Mouse (Mus musculus) hindbrain, embryonic 12.5 days (tissue): Measurements from ENCODE around the gene Erv3. TPM values are rescaled to one million over a fixed set of nuclear protein-coding genes. Genes with fewer than 3 reads are reported as not detected.

ENCODE experiments used
- ATAC-seq: fragments of 200-750 bp; cut with Nextera tagmentation; 2 replicates; pipeline ENCODE4 v1.8.0; 2017; ENCODE audit warnings: moderate TSS enrichment; ENCODE audit not compliant: low FRiP score
- H3K27ac ChIP-seq: fragments of 300-500 bp; sonication (generic); 2 replicates; pipeline ENCODE4 v1.5.1; 2016; ENCODE audit warnings: mild to moderate bottlenecking
- H3K27me3 ChIP-seq: fragments of 300-500 bp; sonication (generic); 2 replicates; pipeline ENCODE4 v1.6.1; 2016; ENCODE audit warnings: mild to moderate bottlenecking
- H3K36me3 ChIP-seq: fragments of 300-500 bp; sonication (generic); 2 replicates; pipeline ENCODE4 v1.6.1; 2016; ENCODE audit warnings: mild to moderate bottlenecking
- H3K4me1 ChIP-seq: fragments of 300-500 bp; sonication (generic); 2 replicates; pipeline ENCODE4 v1.6.1; 2016
- H3K4me2 ChIP-seq: fragments of 300-500 bp; sonication (generic); replicated peaks from 2 replicates; pipeline ENCODE4 v1.6.1; 2016; ENCODE audit warnings: mild to moderate bottlenecking
- H3K4me3 ChIP-seq: fragments of 300-500 bp; sonication (generic); 2 replicates; pipeline ENCODE4 v1.5.1; 2016; ENCODE audit warnings: mild to moderate bottlenecking
- H3K9ac ChIP-seq: fragments of 300-500 bp; sonication (generic); 2 replicates; pipeline ENCODE4 v1.6.1; 2016; ENCODE audit warnings: mild to moderate bottlenecking, moderate library complexity
- H3K9me3 ChIP-seq: fragments of 300-500 bp; sonication (generic); replicated peaks from 2 replicates; pipeline ENCODE4 v1.6.1; 2016; ENCODE audit warnings: mild to moderate bottlenecking
- WGBS: fragments of 180-500 bp; shearing (Covaris S2); methylation state at CpG from one replicate; pipeline ENCODE4 v1.1.7; 2016; 5-methylcytosine and 5-hydroxymethylcytosine counted together
- polyA plus RNA-seq: library from polyadenylated mRNA; unstranded; fragments of >200 nt; fragmentation: Nextera tagmentation; extraction: Ambion mirVana; gene quantifications from 2 replicates; pipeline ENCODE4 v1.2.1, GENCODE M21; 2016

Gene Erv3
- polyA plus RNA-seq = not detected in 2 replicates

DNA sequence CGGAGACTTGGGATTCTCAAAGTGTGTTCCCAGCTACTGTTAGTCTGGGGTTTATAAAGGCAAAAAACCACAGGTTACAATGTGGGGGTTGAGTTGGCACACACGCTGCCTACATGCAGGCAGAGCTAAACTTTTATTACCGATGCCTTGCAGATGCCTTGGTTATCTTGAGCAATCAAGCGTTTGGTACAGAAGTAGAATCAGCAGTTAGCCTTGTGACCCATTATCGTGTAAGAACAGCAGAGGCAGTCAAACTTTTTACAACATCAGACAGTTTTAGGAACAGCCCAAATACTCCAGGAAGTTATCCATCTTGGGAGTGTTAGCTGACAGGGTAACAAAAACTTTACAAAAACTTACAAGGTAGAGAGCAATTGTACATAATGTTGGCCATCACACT is at the start of gene Erv3:
Erv3 (minus strand) TSS at position 27 of the 400 bp plus-strand sequence.
- H3K4me3 ChIP-seq = no peak within 1 kb of the TSS
- peaks cover 12% of the 10 kb centered on the region for H3K4me1 ChIP-seq
- no peak within 1 kb of the TSS for H3K4me2 ChIP-seq
- H3K36me3 ChIP-seq = no peaks in the 10 kb centered on the region
- no peaks in the 10 kb centered on the region for H3K27me3 ChIP-seq
- ATAC-seq = no peak
- WGBS = 91% methylated on average over 5 of the region's 5 CpGs
- H3K9ac ChIP-seq = no peak within 1 kb of the TSS
- H3K9me3 ChIP-seq = no peaks in the 10 kb centered on the region
- H3K27ac ChIP-seq = no peak within 1 kb of the TSS

DNA sequence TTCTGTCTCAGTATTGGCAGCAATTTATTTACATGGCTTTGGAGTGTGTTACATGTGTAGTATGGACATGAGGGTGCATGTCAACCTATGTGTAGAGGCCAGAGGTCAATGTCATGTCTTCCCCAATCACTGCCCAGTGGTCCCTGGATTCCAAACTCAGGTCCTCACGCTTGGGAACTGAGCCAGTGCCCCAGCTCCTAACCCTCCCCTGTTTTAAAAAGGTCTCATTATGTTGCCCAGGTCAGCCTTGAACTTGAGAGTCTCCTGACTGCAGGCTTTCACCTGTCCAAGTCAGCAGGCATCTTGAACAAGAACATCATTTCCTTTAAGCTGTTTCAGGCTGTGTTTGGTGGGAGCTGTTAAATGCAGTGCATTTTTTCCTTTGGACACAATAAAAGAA is 49.4 kb upstream of the Erv3 start:
- H3K4me2 ChIP-seq = peak overlapping the region; percentile 68
- ATAC-seq = no peak
- no peaks in the 10 kb centered on the region for H3K9me3 ChIP-seq
- H3K4me1 ChIP-seq = peaks cover 18% of the 10 kb centered on the region
- 68% methylated on average over 1 of the region's 1 CpGs for WGBS
- no peaks in the 10 kb centered on the region for H3K36me3 ChIP-seq
- H3K27me3 ChIP-seq = no peaks in the 10 kb centered on the region
- no peak overlapping the region for H3K9ac ChIP-seq
- no peak overlapping the region for H3K27ac ChIP-seq
- H3K4me3 ChIP-seq = no peak overlapping the region

DNA sequence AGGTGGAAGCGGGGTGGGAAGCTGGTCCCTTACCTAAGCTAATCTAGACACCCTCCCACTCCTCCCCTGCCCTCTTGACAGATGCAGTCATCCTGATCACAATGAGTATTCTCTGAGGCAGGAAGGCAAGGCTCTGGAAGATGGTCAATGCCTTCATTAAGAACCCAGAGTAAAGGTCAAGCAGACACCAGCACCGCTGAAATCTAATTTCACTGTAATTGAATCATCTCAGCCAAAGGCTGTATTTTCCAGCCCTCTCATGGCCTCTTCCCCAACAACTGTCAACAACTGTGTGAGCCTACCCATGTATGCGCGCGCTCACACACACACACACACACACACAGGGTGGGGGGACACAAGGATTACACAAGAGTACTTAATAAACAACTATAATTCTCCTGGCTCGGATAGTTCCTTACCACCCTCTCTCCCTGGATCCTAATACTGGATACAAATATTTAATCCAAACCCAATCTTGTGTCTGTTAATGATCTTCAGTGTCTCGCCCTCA is 48.9 kb upstream of the Erv3 start:
- H3K36me3 ChIP-seq = no peaks in the 10 kb centered on the region
- no peak for ATAC-seq
- 82% methylated on average over 7 of the region's 7 CpGs for WGBS

DNA sequence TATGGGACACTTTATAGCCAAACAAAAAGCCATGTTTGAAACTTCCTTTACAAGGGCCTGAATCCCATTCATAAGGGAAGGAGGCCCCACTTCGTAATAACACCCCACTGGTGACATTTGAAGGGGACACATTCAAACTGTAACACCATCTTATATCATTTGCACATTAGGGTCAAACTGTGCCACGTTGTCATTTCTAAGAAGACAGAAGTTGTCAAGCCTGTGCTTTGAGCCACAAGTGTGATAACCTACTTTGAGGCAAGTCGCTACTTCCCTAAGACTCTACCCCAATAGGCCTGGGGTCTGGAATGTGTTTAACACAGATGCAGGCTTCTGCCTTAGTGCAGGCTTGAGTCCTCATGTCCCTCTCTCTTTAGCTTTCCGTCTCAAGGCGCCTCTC is 47.8 kb upstream of the Erv3 start:
- WGBS = 84% methylated on average over 5 of the region's 5 CpGs
- H3K36me3 ChIP-seq = no peaks in the 10 kb centered on the region

More for the DNA sequence above, 48.9 kb upstream of the Erv3 start:
- H3K4me2 ChIP-seq = no peak overlapping the region
- no peaks in the 10 kb centered on the region for H3K27me3 ChIP-seq
- H3K27ac ChIP-seq = no peak overlapping the region
- H3K9ac ChIP-seq = no peak overlapping the region
- no peak overlapping the region for H3K4me3 ChIP-seq
- peaks cover 18% of the 10 kb centered on the region for H3K4me1 ChIP-seq
- H3K9me3 ChIP-seq = no peaks in the 10 kb centered on the region

DNA sequence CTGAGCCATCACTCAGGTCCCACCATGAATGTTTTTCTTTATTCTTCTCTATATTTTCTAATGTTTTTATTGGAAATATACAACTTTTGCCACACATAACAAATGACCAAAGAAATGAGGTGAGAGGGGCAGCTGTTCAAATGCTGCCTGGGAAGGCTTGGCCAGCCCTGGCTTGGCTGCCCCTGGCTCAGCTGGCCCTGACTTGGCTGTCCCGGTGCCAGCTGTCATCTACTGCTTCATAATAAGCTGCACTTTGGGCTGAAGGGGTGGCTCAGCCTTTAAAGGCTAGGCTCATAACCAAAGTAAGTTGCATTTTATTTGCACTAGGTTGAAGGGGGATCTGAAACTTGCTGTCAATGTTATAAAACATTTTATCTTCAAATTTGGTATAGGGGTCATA is 47.3 kb upstream of the Erv3 start:
- no peak for ATAC-seq
- WGBS = 67% methylated on average over 1 of the region's 1 CpGs
- Histone ChIP-seq H3K36me3 (no peaks in the 10 kb centered on the region), H3K4me3 (no peak overlapping the region), H3K4me1 (peaks cover 12% of the 10 kb centered on the region), H3K9ac (no peak overlapping the region), H3K9me3 (no peaks in the 10 kb centered on the region), H3K27ac (no peak overlapping the region), H3K4me2 (no peak overlapping the region), H3K27me3 (no peaks in the 10 kb centered on the region)

More for the DNA sequence above, 47.8 kb upstream of the Erv3 start:
- no peak overlapping the region for H3K4me3 ChIP-seq
- H3K27me3 ChIP-seq = no peaks in the 10 kb centered on the region
- no peaks in the 10 kb centered on the region for H3K9me3 ChIP-seq
- peaks cover 15% of the 10 kb centered on the region for H3K4me1 ChIP-seq
- ATAC-seq = no peak
- no peak overlapping the region for H3K9ac ChIP-seq
- H3K4me2 ChIP-seq = no peak overlapping the region
- no peak overlapping the region for H3K27ac ChIP-seq

DNA sequence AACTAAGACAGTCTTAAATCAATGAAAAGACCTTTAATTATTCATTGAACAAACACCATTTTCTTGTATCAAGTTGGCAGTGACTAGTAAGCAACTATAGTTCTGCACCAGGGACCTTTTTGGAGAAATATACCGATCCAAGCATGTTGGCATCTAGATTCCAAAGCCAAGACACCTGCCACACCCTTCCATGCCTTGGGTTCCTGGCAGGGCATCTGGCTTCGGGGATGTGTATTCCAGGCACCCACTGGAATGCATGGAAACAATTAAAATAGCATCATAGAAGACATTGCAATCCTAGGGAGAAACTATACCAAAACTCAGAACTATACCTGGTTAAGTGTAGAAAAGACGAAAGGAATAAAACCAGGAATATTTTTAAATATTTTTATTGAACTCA is 46.7 kb upstream of the Erv3 start:
- 89% methylated on average over 3 of the region's 3 CpGs for WGBS

DNA sequence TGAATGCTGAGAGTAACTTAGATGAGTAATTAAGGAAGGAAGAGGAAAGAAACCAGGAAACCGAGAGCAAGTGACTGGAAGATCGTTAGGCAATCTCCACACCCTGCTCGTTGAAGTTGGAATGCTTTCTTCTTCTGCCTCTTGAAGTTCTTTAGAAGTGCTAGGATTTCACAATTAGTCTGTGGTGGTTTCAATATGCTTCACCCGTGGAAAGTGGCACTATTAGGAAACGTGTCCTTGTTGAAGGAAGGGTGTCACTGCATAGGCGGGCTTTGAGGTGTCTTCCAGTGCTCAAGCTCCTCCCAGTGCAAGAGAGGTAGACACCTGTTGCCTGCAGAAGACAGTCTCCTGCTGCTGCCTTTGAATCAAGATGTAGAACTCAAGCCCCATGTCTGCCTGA is 46.2 kb upstream of the Erv3 start:
- ATAC-seq = no peak
- peaks cover 2% of the 10 kb centered on the region; the same call in 1 of the 2 replicates for H3K4me1 ChIP-seq
- WGBS = 80% methylated on average over 6 of the region's 6 CpGs

More for the DNA sequence above, 46.7 kb upstream of the Erv3 start:
- H3K27ac ChIP-seq = no peak overlapping the region
- no peaks in the 10 kb centered on the region for H3K9me3 ChIP-seq
- no peak overlapping the region for H3K4me2 ChIP-seq
- H3K27me3 ChIP-seq = no peaks in the 10 kb centered on the region
- H3K9ac ChIP-seq = no peak overlapping the region
- H3K4me1 ChIP-seq = peaks cover 7% of the 10 kb centered on the region
- no peaks in the 10 kb centered on the region for H3K36me3 ChIP-seq
- H3K4me3 ChIP-seq = no peak overlapping the region
- ATAC-seq = no peak

DNA sequence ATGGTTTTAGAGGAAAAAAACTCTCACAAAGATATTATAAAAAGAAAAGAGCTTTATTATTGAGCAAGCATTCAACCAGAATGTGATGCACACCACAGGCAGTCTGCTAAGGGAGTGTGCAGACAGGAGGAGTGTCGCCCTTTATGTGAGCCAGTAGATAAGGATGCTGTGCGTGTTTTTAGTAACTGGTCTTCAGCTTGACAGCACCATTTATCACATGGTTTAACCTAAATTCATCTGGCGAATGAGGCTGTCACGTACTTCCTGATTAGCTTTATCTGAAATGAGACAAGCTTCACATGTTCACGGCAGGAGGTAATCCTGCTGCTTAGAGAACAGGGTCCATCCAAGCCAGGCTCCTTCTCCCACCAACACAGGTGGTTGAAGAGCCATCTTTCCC is 45.5 kb upstream of the Erv3 start:
- no peak overlapping the region for H3K9ac ChIP-seq
- H3K4me3 ChIP-seq = no peak overlapping the region
- no peak overlapping the region for H3K4me2 ChIP-seq
- no peaks in the 10 kb centered on the region for H3K27me3 ChIP-seq
- no peaks in the 10 kb centered on the region for H3K9me3 ChIP-seq
- ATAC-seq = no peak
- WGBS = 61% methylated on average over 5 of the region's 5 CpGs
- no peaks in the 10 kb centered on the region for H3K36me3 ChIP-seq
- H3K27ac ChIP-seq = no peak overlapping the region
- H3K4me1 ChIP-seq = no peaks in the 10 kb centered on the region

More for the DNA sequence above, 46.2 kb upstream of the Erv3 start:
- Histone ChIP-seq H3K9ac (no peak overlapping the region), H3K4me2 (no peak overlapping the region), H3K9me3 (no peaks in the 10 kb centered on the region), H3K4me3 (no peak overlapping the region), H3K27ac (no peak overlapping the region), H3K27me3 (no peaks in the 10 kb centered on the region), H3K36me3 (no peaks in the 10 kb centered on the region)

DNA sequence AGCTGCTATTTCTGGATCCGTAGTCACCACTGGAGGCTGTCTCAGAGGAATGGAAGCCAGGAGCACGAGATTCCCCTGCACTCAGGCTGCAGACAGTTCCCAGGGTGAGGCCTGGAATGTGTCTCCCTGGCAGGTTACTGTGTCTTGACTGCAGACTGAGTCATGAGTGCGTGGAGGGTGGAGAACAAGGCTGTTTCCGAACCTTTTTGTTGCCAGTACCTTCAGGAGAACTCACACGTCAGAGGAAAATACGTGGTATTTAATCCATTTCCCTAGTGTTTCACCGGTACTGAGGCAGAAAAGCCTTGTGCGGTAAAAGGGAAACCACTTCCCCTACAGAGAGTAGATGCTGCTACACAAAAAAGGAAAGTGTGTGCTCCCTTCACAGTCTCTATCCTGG is 43.3 kb upstream of the Erv3 start:
- Histone ChIP-seq H3K36me3 (no peaks in the 10 kb centered on the region), H3K4me1 (no peaks in the 10 kb centered on the region), H3K9me3 (no peaks in the 10 kb centered on the region), H3K9ac (no peak overlapping the region), H3K27me3 (no peaks in the 10 kb centered on the region), H3K4me2 (no peak overlapping the region), H3K4me3 (no peak overlapping the region), H3K27ac (no peak overlapping the region)
- 57% methylated on average over 8 of the region's 8 CpGs for whole genome bisulfite sequencing
- no peak for ATAC-seq

DNA sequence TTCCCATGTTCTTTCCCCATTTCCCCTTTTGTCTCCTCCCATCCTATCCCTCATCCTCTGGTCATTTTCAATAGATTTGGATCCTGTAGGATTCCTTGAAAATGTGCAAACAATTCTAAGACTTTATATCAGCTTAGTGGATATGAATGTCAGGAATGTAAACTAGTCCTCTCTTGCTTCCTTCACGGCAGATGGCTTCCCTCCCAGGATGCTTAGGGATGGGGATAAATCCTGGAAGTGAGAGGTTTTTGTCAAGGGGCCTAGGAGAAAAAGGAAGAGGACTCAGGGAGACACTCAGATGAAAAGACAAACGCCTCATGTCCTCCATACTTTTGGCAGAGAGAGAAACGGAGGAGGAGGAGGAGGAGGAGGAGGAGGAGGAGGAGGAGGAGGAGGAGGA is 42.9 kb upstream of the Erv3 start:
- Histone ChIP-seq H3K36me3 (no peaks in the 10 kb centered on the region), H3K27me3 (no peaks in the 10 kb centered on the region), H3K9me3 (no peaks in the 10 kb centered on the region), H3K4me2 (no peak overlapping the region), H3K27ac (no peak overlapping the region), H3K9ac (no peak overlapping the region), H3K4me1 (no peaks in the 10 kb centered on the region), H3K4me3 (no peak overlapping the region)
- ATAC-seq = no peak
- 60% methylated on average over 1 of the region's 3 CpGs for WGBS

DNA sequence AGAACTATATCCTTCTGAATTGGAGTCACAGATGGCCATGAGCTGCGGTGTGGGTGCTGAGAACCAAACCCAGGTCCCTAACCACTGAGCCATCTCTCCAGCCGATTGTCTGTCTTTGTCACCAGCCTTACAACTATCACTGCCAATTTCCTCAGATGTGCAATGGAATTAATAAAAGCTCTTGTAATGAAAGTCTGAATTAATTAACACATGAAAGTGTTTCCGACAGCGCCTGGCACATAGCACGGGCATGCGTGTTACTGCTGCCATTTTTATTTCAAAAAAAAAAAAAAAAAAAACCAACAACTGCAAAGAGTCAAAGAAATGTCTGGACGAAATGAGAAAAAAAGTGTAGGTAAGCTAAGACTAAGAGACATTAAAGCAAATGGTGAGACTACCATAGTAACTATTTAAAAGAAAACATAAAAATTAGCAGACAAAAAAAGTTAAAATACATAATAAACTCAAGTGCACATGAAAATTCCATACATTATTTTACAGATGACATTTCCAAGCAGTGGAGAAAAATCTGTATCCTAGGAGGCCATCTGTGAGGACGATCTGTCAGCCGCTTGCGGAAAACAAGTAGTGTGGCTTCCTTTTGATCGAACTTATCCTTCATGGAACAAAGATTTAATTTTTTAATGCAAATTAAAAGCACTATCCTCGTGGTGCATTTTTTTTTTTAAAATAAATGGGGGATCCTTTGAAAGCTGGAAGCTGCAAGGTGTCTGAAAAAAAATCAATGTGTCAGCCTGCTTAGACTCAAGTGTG is 38.0 kb upstream of the Erv3 start:
- 89% methylated on average over 12 of the region's 12 CpGs for WGBS

DNA sequence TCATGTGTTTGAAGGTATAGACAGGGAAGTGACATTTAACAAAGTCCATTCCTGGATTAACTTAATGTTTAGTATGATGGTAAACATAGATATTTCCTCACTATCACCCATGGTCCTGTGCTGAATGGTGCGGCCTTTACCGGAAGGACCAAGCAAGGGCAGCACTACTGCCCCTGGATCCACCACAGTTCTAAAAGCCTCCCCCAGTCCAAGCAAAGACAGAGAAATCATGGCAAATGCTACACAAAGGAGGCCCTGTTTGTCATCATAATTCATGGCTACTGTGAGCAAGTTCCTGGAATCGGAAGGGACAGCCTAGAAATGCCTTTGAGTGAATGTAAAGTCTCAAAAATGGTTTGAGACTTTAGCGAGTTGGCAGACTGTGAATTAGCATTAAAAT is 36.5 kb upstream of the Erv3 start:
- Histone ChIP-seq H3K27ac (no peak overlapping the region), H3K4me3 (no peak overlapping the region), H3K9ac (no peak overlapping the region), H3K36me3 (no peaks in the 10 kb centered on the region), H3K9me3 (no peaks in the 10 kb centered on the region), H3K27me3 (no peaks in the 10 kb centered on the region), H3K4me1 (peaks cover 8% of the 10 kb centered on the region; the same call in 1 of the 2 replicates), H3K4me2 (no peak overlapping the region)
- WGBS = 91% methylated on average over 4 of the region's 4 CpGs
- ATAC-seq = no peak

More for the DNA sequence above, 38.0 kb upstream of the Erv3 start:
- H3K27ac ChIP-seq = no peak overlapping the region
- no peak overlapping the region for H3K4me3 ChIP-seq
- no peaks in the 10 kb centered on the region for H3K27me3 ChIP-seq
- no peak overlapping the region for H3K9ac ChIP-seq
- no peaks in the 10 kb centered on the region for H3K9me3 ChIP-seq
- ATAC-seq = no peak
- no peaks in the 10 kb centered on the region for H3K36me3 ChIP-seq
- H3K4me1 ChIP-seq = peaks cover under 1% of the 10 kb centered on the region; the same call in 1 of the 2 replicates
- H3K4me2 ChIP-seq = no peak overlapping the region

DNA sequence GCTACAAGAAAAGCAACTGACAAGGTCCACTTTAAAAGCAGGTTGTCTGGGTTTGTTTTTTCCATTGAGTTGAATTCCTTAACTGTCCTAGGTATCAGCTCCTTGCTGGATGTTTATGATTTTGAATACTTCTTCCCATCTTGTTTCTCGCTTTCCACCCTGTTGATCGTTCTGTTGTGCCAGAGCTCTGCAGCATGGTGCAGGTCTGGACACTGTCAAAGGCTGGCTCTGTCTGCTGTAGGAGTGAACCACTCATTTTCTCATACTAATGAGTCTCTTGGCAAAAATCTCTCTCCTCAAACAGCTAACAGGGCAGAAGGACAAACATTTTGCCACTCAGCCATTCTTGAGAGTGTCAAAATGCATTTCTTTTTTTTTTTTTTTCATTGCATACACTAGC is 35.6 kb upstream of the Erv3 start:
- Histone ChIP-seq H3K4me3 (no peak overlapping the region), H3K36me3 (no peaks in the 10 kb centered on the region), H3K4me2 (no peak overlapping the region), H3K27ac (no peak overlapping the region), H3K27me3 (no peaks in the 10 kb centered on the region), H3K9me3 (no peaks in the 10 kb centered on the region), H3K9ac (no peak overlapping the region), H3K4me1 (peaks cover 10% of the 10 kb centered on the region; the same call in 1 of the 2 replicates)
- 93% methylated on average over 2 of the region's 2 CpGs for WGBS
- no peak for ATAC-seq
